Mouse (Mus musculus) monocyte, adult 2 months (primary cell): ENCODE results near the gene Grip1.

Experiments
- DNase-seq, 2 experiments: peaks; one replicate each; pipeline ENCODE4 v3.0.0; 2022; ENCODE audit warnings: low spot score in 2 of 2, low read depth in 1 of 2

Gene Grip1

DNA sequence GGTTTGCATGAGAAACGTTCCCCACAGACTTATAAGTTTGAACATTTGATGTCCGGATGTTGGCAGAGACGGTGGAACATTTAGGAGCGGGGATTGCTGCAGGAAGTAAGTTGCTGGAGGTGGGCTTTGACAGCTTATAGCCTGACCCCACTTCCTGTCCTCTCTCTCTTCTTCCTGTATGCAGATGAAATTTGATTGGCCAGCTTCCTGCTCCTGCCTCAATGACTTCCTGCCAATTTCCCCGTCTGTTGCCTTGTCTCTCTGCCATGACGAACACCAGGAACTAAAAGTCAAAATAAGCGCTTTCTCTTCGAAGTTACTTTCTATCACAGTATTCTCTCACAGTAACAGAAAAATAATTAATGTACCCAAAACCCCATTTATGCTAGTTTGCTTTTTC, 289.1 kb downstream of the Grip1 start:
- DNase-seq, result no peak

GRCm38 (mm10) chr10:119752361-119752798, 298.8 kb downstream of the Grip1 start:
- DNase-seq, result no peak

- no peak for DNase-seq
Observed at GRCm38 (mm10) chr10:119756271-119756670, 302.6 kb downstream of the Grip1 start.

- DNase-seq, result no peak
Observed at GRCm38 (mm10) chr10:119757219-119757618, 303.6 kb downstream of the Grip1 start.

GRCm38 (mm10) chr10:119761451-119762367, 308.1 kb downstream of the Grip1 start:
- no peak for DNase-seq

- no peak for DNase-seq
Observed at GRCm38 (mm10) chr10:119778871-119779270, 325.2 kb downstream of the Grip1 start.

DNA sequence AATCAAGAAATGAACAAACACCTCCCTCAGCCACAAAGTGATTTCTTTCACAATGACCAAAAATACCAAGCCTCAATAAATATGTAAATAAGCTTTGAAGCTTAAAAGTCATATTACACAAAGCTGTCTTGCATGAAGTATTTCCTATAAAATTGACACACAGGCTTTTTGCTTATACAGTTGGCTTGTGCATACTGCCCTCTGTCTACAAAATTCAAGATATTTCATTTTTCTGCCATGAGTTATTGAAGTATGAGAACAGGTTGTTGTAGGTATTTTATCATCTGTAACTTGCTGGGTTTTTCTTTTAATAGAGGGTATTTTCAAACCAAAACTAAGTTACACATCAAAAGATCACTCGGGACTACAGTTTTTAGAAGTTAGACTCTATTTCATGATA, 326.0 kb downstream of the Grip1 start:
- no peak for DNase-seq

DNA sequence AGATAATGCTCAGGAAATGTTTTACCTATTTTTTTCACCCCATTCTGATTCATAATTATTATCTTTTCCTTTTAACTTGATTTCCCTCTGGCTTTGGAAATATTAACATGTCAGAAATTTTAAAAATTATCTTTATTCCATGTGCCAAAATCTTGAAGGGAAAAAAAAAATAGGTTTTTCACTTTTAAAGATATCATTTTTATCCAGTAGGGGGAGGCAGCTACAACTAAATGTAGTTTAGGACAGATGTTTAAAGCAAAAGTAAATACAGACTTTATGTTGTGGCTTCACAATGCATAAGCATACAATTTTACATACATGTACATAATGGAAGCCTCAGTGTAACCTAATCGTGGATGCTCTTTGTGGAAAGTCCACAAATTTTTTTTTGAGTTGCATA, 336.9 kb downstream of the Grip1 start:
- DNase-seq, result no peak

GRCm38 (mm10) chr10:119802421-119802820, 348.8 kb downstream of the Grip1 start:
- DNase-seq, result no peak

DNA sequence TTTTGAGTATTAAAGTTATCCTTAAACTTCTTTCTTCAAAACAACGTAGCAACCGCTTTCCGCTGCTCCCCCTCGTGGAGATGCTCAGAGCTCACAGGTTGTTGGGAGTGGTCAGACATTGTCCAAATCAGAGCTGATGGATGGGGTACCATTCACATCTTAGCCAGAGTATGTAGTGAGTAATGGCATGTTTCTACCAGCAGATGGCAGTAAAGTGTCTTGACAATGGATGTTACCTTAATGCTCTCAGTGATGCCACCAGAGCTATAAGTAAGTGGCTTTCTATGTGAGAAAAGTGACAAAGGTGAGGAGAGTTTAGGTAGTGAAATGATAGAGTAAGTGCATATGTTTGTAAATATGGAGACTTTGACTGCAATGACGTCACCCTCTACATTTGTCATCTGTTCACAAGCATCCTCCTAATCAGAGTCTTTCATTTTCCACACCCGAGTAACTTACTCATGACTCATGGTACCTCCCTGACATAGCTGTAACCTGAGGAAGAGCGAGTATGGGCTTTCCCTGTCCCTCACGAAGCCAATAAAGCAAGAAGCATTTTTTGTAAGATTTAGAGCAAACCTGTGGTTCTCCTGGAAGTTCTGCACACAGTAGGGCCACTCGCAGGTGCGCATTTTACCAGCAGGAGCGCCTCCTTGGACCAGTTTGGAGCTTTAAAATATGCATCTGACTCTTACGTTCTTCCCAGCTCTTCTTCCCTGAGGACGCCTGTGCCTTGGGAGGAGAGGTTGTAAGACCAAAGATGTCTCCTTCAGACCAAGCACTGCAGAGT, 350.2 kb downstream of the Grip1 start:
- DNase-seq, result no peak

DNA sequence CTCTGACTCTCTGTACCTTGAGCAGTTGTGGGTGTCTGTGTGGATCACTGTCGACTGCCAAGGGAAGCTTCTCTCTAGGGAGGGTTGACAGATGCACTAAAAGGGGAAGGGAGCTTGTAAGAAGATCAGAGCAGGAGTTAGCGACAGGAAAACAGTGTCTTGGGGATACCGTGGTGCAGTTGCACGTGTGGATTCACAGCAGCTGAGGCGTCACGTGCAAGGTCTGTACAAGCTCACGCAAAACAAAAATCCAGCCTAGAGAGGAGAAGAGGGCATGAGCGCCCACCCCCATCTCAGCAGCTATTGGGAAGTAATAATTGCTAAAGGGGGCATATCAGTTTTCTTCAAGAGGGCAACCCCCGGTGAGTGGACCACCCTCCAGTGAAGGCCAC, 350.8 kb downstream of the Grip1 start:
- DNase-seq, result no peak

DNA sequence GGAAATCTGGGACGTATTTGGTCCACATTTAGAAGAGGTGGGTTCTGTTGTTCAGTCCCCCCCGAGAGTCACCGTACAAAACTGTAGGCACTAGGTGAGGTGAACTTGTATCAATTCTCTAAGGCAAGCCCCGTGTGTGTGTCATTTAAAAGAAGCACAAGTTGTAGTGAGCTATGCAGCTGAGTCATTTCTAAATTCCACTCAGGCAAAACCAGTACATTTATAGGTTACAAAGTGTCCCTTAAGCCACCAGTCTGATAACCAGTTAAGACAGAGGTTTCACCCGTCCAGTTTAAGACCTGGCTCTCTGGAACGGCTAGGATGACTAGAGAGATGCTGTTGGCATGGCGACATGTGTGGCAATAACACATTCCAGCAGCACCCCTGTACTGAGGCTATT, 351.5 kb downstream of the Grip1 start:
- DNase-seq, result no peak

DNA sequence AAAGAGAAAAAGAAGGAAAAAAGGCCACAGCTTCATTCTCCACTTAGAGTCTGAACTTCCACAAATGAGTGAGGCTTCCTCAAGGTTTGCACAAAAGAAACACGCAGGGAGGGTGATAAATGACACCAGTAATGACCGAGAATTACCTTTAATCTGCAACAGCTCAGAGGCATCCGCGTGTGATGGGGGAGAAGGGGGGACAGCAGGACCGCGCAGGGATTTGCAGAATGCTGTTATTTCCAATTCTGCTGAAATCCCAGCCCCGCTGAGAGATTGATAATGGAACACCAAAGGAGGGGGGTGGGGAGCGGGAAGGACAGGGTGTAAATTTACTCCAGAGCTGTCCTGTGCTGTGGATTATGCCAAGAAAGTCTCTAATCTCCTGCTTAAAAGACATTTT, 352.5 kb downstream of the Grip1 start:
- DNase-seq, result no peak

GRCm38 (mm10) chr10:119808384-119808783, 354.8 kb downstream of the Grip1 start:
- DNase-seq, result no peak

DNA sequence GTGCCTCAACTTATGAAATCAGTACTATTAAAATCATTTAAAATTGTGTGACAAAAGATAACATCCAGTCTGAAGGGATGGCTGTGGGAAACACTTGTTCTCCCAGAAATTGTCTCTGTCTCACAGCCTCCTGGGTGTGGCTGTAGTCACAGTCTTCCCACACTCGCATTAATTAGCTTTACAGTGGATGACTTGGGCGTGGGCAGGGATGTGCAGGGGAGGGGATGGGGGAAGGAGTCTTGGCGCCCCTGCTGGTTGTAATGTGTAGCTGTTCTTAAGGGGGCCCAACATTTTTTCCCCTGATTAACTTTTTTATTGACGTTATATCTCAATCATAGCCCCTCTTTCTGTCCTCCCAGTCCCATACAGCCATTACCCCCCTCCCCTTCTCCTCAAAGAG, 360.5 kb downstream of the Grip1 start:
- no peak for DNase-seq

- no peak for DNase-seq
Observed at GRCm38 (mm10) chr10:119816001-119816400, 362.4 kb downstream of the Grip1 start.

- no peak for DNase-seq
Observed at GRCm38 (mm10) chr10:119818381-119818780, 364.8 kb downstream of the Grip1 start.

DNA sequence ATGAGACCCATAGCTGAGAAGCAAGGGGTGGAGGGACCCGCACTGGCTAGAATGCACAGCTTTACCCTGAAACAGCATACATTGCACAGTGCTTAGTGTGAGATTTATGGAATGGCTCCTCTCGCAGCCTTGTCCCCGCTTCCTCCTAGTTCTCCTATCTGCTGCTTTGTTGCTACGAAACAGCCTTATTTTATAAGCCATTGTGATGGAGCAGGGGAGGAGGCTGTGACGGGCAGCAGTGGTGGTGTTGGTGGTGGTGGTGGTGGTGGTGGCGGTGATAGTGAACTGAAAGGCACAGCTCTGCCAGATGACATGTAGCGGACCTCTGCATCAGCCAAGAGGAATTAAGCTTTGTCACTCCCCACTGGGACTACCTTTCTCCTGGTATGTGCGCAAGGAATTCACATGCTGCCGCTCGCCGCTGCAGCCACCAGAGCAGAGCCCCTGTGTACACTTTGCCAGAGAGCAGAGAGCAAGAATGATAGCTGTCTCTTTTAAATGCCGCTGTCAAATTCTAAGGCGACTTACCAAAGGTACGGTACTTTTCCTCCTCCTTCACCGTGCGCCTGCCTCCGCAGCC, 365.6 kb downstream of the Grip1 start:
- DNase-seq, result no peak

- no peak for DNase-seq
Observed at GRCm38 (mm10) chr10:119819740-119820139, 366.1 kb downstream of the Grip1 start.

GRCm38 (mm10) chr10:119820428-119820827, 366.8 kb downstream of the Grip1 start:
- DNase-seq, result no peak

GRCm38 (mm10) chr10:119823691-119824090, 370.1 kb downstream of the Grip1 start:
- DNase-seq, result no peak

- DNase-seq, result no peak
Observed at GRCm38 (mm10) chr10:119824521-119824920, 370.9 kb downstream of the Grip1 start.
